Mouse (Mus musculus): ENCODE results near the gene Ly86.

GRCm38 (mm10) chr13:37297886-37298285 is 47.1 kb upstream of the Ly86 start:
- TF ChIP-seq EP300 (IDR thresholded peaks at IDR 0.05; ENCODE audit: low read depth) (no peak), CTCF (IDR thresholded peaks at IDR 0.05; ENCODE audit: low read depth) (no peak)
